Mouse (Mus musculus): ENCODE measurements around the gene Kirrel3. TPM values are rescaled to one million over a fixed set of nuclear protein-coding genes. Genes with fewer than 3 reads are reported as not detected.

Gene Kirrel3
- polyA plus RNA-seq, 1 experiment from 2014 or later: 6.9 TPM

DNA sequence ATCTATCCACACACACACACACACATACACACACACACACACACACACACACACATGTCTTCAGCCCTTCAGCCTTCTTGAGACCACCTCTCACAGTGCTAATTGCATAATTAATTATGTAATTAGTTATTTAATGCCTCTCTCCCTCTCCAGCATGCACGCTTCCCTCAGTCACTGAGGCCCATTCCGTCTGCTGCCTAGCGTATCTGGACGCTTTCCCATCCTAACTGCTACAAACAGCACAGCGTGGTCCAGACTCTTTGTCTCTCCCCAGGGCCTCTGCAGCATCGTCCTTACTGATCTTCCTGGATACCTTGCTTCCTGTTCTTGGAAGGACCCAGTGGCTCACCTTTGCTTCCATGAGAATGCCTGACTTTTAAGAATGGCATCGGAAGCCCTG, 270.4 kb downstream of the Kirrel3 start:
- Histone ChIP-seq H3K4me2 (ENCODE audit: low read depth, low read length) (no peak overlapping the region), H3K9me3 (ENCODE audit: control insufficient read depth, low read length) (no peaks in the 10 kb centered on the region), H3K9ac (ENCODE audit: low read depth, low read length) (no peak overlapping the region), H3K36me3 (ENCODE audit: control insufficient read depth, insufficient read depth, low read length) (no peaks in the 10 kb centered on the region), H3K27me3 (replicated peaks; ENCODE audit: control insufficient read depth, insufficient read depth, low read length) (no peaks in the 10 kb centered on the region), H3K4me3 (ENCODE audit: low read depth, low read length) (no peak overlapping the region), H3K27ac (replicated peaks; ENCODE audit: low read depth, low read length) (no peak overlapping the region), H3K4me1 (ENCODE audit: control insufficient read depth, insufficient read depth, low read length) (no peaks in the 10 kb centered on the region)
- no peak for DNase-seq (ENCODE audit: low spot score)
- WGBS: 89% methylated on average over 7 of the region's 7 CpGs
- ATAC-seq (ENCODE audit: low read depth): no peak

- Histone ChIP-seq H3K4me3 (ENCODE audit: low read depth, low read length) (no peak overlapping the region), H3K4me2 (ENCODE audit: low read depth, low read length) (no peak overlapping the region), H3K27me3 (replicated peaks; ENCODE audit: control insufficient read depth, insufficient read depth, low read length) (no peaks in the 10 kb centered on the region), H3K9ac (ENCODE audit: low read depth, low read length) (no peak overlapping the region), H3K9me3 (ENCODE audit: control insufficient read depth, low read length) (no peaks in the 10 kb centered on the region), H3K27ac (replicated peaks; ENCODE audit: low read depth, low read length) (no peak overlapping the region), H3K4me1 (ENCODE audit: control insufficient read depth, insufficient read depth, low read length) (no peaks in the 10 kb centered on the region), H3K36me3 (ENCODE audit: control insufficient read depth, insufficient read depth, low read length) (no peaks in the 10 kb centered on the region)
- no peak for DNase-seq (ENCODE audit: low spot score)
- WGBS: 34% methylated on average over 5 of the region's 5 CpGs
- no peak for ATAC-seq (ENCODE audit: low read depth)
Observed at GRCm38 (mm10) chr9:34758925-34759324, 273.2 kb downstream of the Kirrel3 start.

DNA sequence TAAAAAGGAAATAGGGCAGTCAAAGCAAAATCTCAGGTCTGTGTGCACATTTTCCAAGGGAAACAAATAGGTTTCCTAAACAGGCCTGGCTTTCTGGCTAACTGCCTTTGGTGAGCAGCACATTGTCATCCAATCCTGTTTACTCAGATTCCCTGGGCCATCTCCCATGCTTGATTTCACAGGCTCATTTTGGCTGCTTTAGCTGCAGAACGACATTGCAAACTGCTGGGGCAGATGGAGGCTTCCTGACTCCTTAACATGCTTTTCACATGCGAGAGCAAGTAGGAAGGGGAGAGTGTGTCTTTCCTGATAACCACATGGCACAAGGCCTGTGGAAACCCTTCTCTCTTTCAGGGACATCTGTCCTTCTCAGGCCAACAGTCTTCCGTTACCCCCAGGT, 274.8 kb downstream of the Kirrel3 start:
- Histone ChIP-seq H3K36me3 (ENCODE audit: control insufficient read depth, insufficient read depth, low read length) (no peaks in the 10 kb centered on the region), H3K4me1 (ENCODE audit: control insufficient read depth, insufficient read depth, low read length) (no peaks in the 10 kb centered on the region), H3K9me3 (ENCODE audit: control insufficient read depth, low read length) (no peaks in the 10 kb centered on the region), H3K27me3 (replicated peaks; ENCODE audit: control insufficient read depth, insufficient read depth, low read length) (no peaks in the 10 kb centered on the region), H3K9ac (ENCODE audit: low read depth, low read length) (no peak overlapping the region), H3K27ac (replicated peaks; ENCODE audit: low read depth, low read length) (no peak overlapping the region), H3K4me2 (ENCODE audit: low read depth, low read length) (no peak overlapping the region), H3K4me3 (ENCODE audit: low read depth, low read length) (no peak overlapping the region)
- WGBS: 55% methylated on average over 3 of the region's 3 CpGs
- DNase-seq (ENCODE audit: low spot score) (no peak), ATAC-seq (ENCODE audit: low read depth) (no peak)

- DNase-seq (ENCODE audit: low spot score) (no peak), ATAC-seq (ENCODE audit: low read depth) (no peak)
- Histone ChIP-seq H3K4me3 (ENCODE audit: low read depth, low read length) (no peak overlapping the region), H3K36me3 (ENCODE audit: control insufficient read depth, insufficient read depth, low read length) (no peaks in the 10 kb centered on the region), H3K4me2 (ENCODE audit: low read depth, low read length) (no peak overlapping the region), H3K9me3 (ENCODE audit: control insufficient read depth, low read length) (peaks cover 4% of the 10 kb centered on the region; the same call in 1 of the 2 replicates), H3K27me3 (replicated peaks; ENCODE audit: control insufficient read depth, insufficient read depth, low read length) (no peaks in the 10 kb centered on the region), H3K9ac (ENCODE audit: low read depth, low read length) (no peak overlapping the region), H3K27ac (replicated peaks; ENCODE audit: low read depth, low read length) (no peak overlapping the region), H3K4me1 (ENCODE audit: control insufficient read depth, insufficient read depth, low read length) (no peaks in the 10 kb centered on the region)
- 43% methylated on average over 7 of the region's 7 CpGs for WGBS
Observed at GRCm38 (mm10) chr9:34766792-34767623, 281.3 kb downstream of the Kirrel3 start.

GRCm38 (mm10) chr9:34768961-34769360, 283.3 kb downstream of the Kirrel3 start:
- H3K36me3 ChIP-seq (ENCODE audit: control insufficient read depth, insufficient read depth, low read length): no peaks in the 10 kb centered on the region
- no peak overlapping the region for H3K4me2 ChIP-seq (ENCODE audit: low read depth, low read length)
- ATAC-seq (ENCODE audit: low read depth) (no peak), DNase-seq (ENCODE audit: low spot score) (no peak)
- H3K27me3 ChIP-seq (replicated peaks; ENCODE audit: control insufficient read depth, insufficient read depth, low read length): no peaks in the 10 kb centered on the region
- H3K4me1 ChIP-seq (ENCODE audit: control insufficient read depth, insufficient read depth, low read length): no peaks in the 10 kb centered on the region
- no peak overlapping the region for H3K9ac ChIP-seq (ENCODE audit: low read depth, low read length)
- peaks cover 4% of the 10 kb centered on the region; the same call in 1 of the 2 replicates for H3K9me3 ChIP-seq (ENCODE audit: control insufficient read depth, low read length)
- no peak overlapping the region for H3K4me3 ChIP-seq (ENCODE audit: low read depth, low read length)
- H3K27ac ChIP-seq (replicated peaks; ENCODE audit: low read depth, low read length): no peak overlapping the region
- 82% methylated on average over 2 of the region's 2 CpGs for WGBS

- Histone ChIP-seq H3K36me3 (ENCODE audit: control insufficient read depth, insufficient read depth, low read length) (no peaks in the 10 kb centered on the region), H3K27ac (replicated peaks; ENCODE audit: low read depth, low read length) (no peak overlapping the region), H3K9me3 (ENCODE audit: control insufficient read depth, low read length) (peaks cover 4% of the 10 kb centered on the region; the same call in 1 of the 2 replicates), H3K4me3 (ENCODE audit: low read depth, low read length) (no peak overlapping the region), H3K4me2 (ENCODE audit: low read depth, low read length) (no peak overlapping the region), H3K27me3 (replicated peaks; ENCODE audit: control insufficient read depth, insufficient read depth, low read length) (no peaks in the 10 kb centered on the region), H3K4me1 (ENCODE audit: control insufficient read depth, insufficient read depth, low read length) (no peaks in the 10 kb centered on the region), H3K9ac (ENCODE audit: low read depth, low read length) (no peak overlapping the region)
- ATAC-seq (ENCODE audit: low read depth) (no peak), DNase-seq (ENCODE audit: low spot score) (no peak)
- 93% methylated on average over 4 of the region's 4 CpGs for WGBS
Observed at GRCm38 (mm10) chr9:34770951-34771350, 285.3 kb downstream of the Kirrel3 start.

DNA sequence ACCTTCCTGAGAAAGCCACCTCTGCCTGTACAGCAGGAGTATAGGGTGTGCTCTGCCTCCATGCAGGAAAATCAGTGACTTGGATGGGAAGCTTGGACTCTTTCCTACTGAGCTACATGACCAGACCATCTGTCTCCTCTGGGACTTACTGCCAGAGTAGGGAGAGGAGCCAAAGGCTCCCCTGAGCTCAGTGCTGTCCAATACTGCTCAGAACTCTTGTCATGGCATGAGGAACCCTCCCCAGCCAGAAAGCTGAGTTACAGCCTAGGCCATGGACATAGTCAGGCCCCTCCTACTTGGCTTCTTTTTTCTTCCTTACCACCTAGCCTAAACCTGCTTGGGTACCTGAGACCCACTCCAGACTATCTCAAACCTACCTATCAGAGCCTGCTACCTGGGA, 285.7 kb downstream of the Kirrel3 start:
- no peaks in the 10 kb centered on the region for H3K27me3 ChIP-seq (replicated peaks; ENCODE audit: control insufficient read depth, insufficient read depth, low read length)

DNA sequence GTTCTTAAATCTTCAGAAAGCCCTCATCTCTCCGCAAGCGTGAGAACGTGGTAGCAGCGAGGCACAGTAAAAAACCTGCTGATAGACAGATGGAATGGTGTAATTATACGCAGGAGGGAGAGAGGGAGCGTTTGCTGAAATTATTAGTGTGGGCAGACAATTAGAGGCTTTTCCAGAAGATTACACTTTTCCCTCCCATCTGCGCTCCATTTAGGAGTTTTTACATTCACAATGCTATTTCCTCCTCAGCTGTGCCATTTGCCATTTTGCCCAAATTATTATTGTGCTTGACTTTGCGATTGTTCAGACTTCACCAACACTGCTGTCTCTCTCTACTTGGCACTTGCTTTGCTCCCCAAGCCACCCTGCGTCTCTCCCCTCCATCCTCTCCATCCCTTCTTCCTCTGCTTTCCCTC, 286.3 kb downstream of the Kirrel3 start:
- 78% methylated on average over 9 of the region's 9 CpGs for WGBS
- Histone ChIP-seq H3K4me1 (ENCODE audit: control insufficient read depth, insufficient read depth, low read length) (no peaks in the 10 kb centered on the region), H3K4me2 (ENCODE audit: low read depth, low read length) (no peak overlapping the region), H3K4me3 (ENCODE audit: low read depth, low read length) (no peak overlapping the region), H3K9ac (ENCODE audit: low read depth, low read length) (no peak overlapping the region), H3K36me3 (ENCODE audit: control insufficient read depth, insufficient read depth, low read length) (no peaks in the 10 kb centered on the region), H3K27ac (replicated peaks; ENCODE audit: low read depth, low read length) (no peak overlapping the region), H3K27me3 (replicated peaks; ENCODE audit: control insufficient read depth, insufficient read depth, low read length) (no peaks in the 10 kb centered on the region), H3K9me3 (ENCODE audit: control insufficient read depth, low read length) (peaks cover 4% of the 10 kb centered on the region; the same call in 1 of the 2 replicates)
- no peak for ATAC-seq (ENCODE audit: low read depth)
- DNase-seq (ENCODE audit: low spot score): no peak

More for the DNA sequence above, 285.7 kb downstream of the Kirrel3 start:
- Histone ChIP-seq H3K36me3 (ENCODE audit: control insufficient read depth, insufficient read depth, low read length) (no peaks in the 10 kb centered on the region), H3K4me1 (ENCODE audit: control insufficient read depth, insufficient read depth, low read length) (no peaks in the 10 kb centered on the region), H3K9ac (ENCODE audit: low read depth, low read length) (no peak overlapping the region), H3K9me3 (ENCODE audit: control insufficient read depth, low read length) (peaks cover 4% of the 10 kb centered on the region; the same call in 1 of the 2 replicates), H3K4me2 (ENCODE audit: low read depth, low read length) (no peak overlapping the region), H3K4me3 (ENCODE audit: low read depth, low read length) (no peak overlapping the region), H3K27ac (replicated peaks; ENCODE audit: low read depth, low read length) (no peak overlapping the region)
- no peak for DNase-seq (ENCODE audit: low spot score)
- no peak for ATAC-seq (ENCODE audit: low read depth)

DNA sequence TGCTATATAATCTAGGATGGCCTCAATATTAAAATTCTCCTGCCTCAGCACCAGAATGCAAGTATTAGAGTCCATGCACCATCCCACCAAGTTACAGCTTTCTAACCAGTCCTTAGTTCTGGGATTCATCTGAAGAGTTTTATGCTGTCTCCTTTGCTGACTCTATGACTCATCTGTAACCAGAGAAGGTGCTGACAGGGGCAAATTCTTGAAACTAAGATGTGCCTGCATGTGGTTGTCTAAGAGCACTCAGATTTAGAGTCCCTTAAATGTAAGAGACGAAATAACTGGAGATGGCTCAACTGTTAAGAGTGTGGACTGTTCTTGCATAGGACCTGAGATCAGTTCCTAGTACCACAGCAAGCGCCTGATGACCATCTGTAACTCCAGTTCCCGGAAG, 295.7 kb downstream of the Kirrel3 start:
- Histone ChIP-seq H3K27ac (replicated peaks; ENCODE audit: low read depth, low read length) (no peak overlapping the region), H3K4me1 (ENCODE audit: control insufficient read depth, insufficient read depth, low read length) (no peaks in the 10 kb centered on the region), H3K9me3 (ENCODE audit: control insufficient read depth, low read length) (no peaks in the 10 kb centered on the region), H3K4me2 (ENCODE audit: low read depth, low read length) (no peak overlapping the region), H3K27me3 (replicated peaks; ENCODE audit: control insufficient read depth, insufficient read depth, low read length) (no peaks in the 10 kb centered on the region), H3K36me3 (ENCODE audit: control insufficient read depth, insufficient read depth, low read length) (no peaks in the 10 kb centered on the region), H3K4me3 (ENCODE audit: low read depth, low read length) (no peak overlapping the region), H3K9ac (ENCODE audit: low read depth, low read length) (no peak overlapping the region)
- no peak for DNase-seq (ENCODE audit: low spot score)
- no peak for ATAC-seq (ENCODE audit: low read depth)
- 69% methylated on average over 3 of the region's 3 CpGs for WGBS
